Mouse (Mus musculus): ENCODE data around the gene Chrna7. TPM values are rescaled to one million over a fixed set of nuclear protein-coding genes. Genes with fewer than 3 reads are reported as not detected.
A peak's percentile ranks its signal among the peaks of the same experiment; 100 is the strongest.

The Chrna7 gene
- polyA plus RNA-seq, 1 experiment from 2014 or later, result 9.2 TPM

GRCm38 (mm10) chr7:63162272-63162864, 50.0 kb downstream of the Chrna7 start:
- H3K9me3 ChIP-seq, result no peaks in the 10 kb centered on the region
- no peaks in the 10 kb centered on the region for H3K36me3 ChIP-seq (replicated peaks)
- H3K4me3 ChIP-seq, result no peak overlapping the region
- H3K4me1 ChIP-seq, result peaks cover 4% of the 10 kb centered on the region
- H3K9ac ChIP-seq, result no peak overlapping the region
- no peak overlapping the region for H3K4me2 ChIP-seq
- 43% methylated on average over 7 of the region's 7 CpGs for WGBS
- peak; percentile 76 for ATAC-seq (replicated peaks)
- H3K27me3 ChIP-seq (replicated peaks), result no peaks in the 10 kb centered on the region
- no peak overlapping the region for H3K27ac ChIP-seq

- ATAC-seq (replicated peaks), result no peak
- H3K27ac ChIP-seq, result no peak overlapping the region
These were observed 59.1 kb downstream of the Chrna7 start for GRCm38 (mm10) chr7:63153239-63153638.

GRCm38 (mm10) chr7:63148740-63149139, 63.6 kb downstream of the Chrna7 start:
- no peaks in the 10 kb centered on the region for H3K36me3 ChIP-seq (replicated peaks)
- no peaks in the 10 kb centered on the region; the same call in 1 of the 2 replicates for H3K4me1 ChIP-seq
- WGBS, result 69% methylated on average over 3 of the region's 3 CpGs
- no peak overlapping the region for H3K9ac ChIP-seq
- no peak overlapping the region for H3K27ac ChIP-seq
- no peak overlapping the region for H3K4me3 ChIP-seq
- H3K4me2 ChIP-seq, result no peak overlapping the region
- H3K9me3 ChIP-seq, result no peaks in the 10 kb centered on the region
- H3K27me3 ChIP-seq (replicated peaks), result no peaks in the 10 kb centered on the region
- no peak for ATAC-seq (replicated peaks)

More at GRCm38 (mm10) chr7:63153239-63153638, 59.1 kb downstream of the Chrna7 start:
- Histone ChIP-seq H3K4me2 (no peak overlapping the region), H3K9ac (no peak overlapping the region), H3K4me1 (peaks cover 3% of the 10 kb centered on the region), H3K27me3 (replicated peaks) (no peaks in the 10 kb centered on the region), H3K36me3 (replicated peaks) (no peaks in the 10 kb centered on the region), H3K9me3 (no peaks in the 10 kb centered on the region), H3K4me3 (no peak overlapping the region)
- WGBS, result 66% methylated on average over 1 of the region's 1 CpGs

GRCm38 (mm10) chr7:63148321-63148720, 64.0 kb downstream of the Chrna7 start:
- Histone ChIP-seq H3K9me3 (no peaks in the 10 kb centered on the region), H3K27ac (no peak overlapping the region), H3K27me3 (replicated peaks) (no peaks in the 10 kb centered on the region), H3K36me3 (replicated peaks) (no peaks in the 10 kb centered on the region), H3K4me1 (no peaks in the 10 kb centered on the region), H3K4me2 (no peak overlapping the region), H3K4me3 (no peak overlapping the region), H3K9ac (no peak overlapping the region)
- ATAC-seq (replicated peaks), result no peak
- 80% methylated on average over 5 of the region's 5 CpGs for WGBS

- ATAC-seq (replicated peaks), result no peak
- WGBS, result 70% methylated on average over 2 of the region's 2 CpGs
- no peaks in the 10 kb centered on the region for H3K27me3 ChIP-seq (replicated peaks)
These were observed 89.8 kb downstream of the Chrna7 start for GRCm38 (mm10) chr7:63122547-63122946.

GRCm38 (mm10) chr7:63113671-63114070, 98.7 kb downstream of the Chrna7 start:
- H3K27ac ChIP-seq, result no peak overlapping the region
- H3K9ac ChIP-seq, result no peak overlapping the region
- no peaks in the 10 kb centered on the region for H3K4me1 ChIP-seq
- ATAC-seq (replicated peaks), result no peak
- no peaks in the 10 kb centered on the region for H3K9me3 ChIP-seq
- H3K4me3 ChIP-seq, result no peak overlapping the region
- no peaks in the 10 kb centered on the region for H3K36me3 ChIP-seq (replicated peaks)
- 8% methylated on average over 2 of the region's 2 CpGs for WGBS
- no peaks in the 10 kb centered on the region for H3K27me3 ChIP-seq (replicated peaks)
- H3K4me2 ChIP-seq, result no peak overlapping the region

More at GRCm38 (mm10) chr7:63122547-63122946, 89.8 kb downstream of the Chrna7 start:
- no peak overlapping the region for H3K9ac ChIP-seq
- H3K27ac ChIP-seq, result no peak overlapping the region
- no peaks in the 10 kb centered on the region for H3K4me1 ChIP-seq
- no peaks in the 10 kb centered on the region for H3K36me3 ChIP-seq (replicated peaks)
- H3K9me3 ChIP-seq, result no peaks in the 10 kb centered on the region
- no peak overlapping the region for H3K4me2 ChIP-seq
- H3K4me3 ChIP-seq, result no peak overlapping the region

GRCm38 (mm10) chr7:63113252-63113651, 99.1 kb downstream of the Chrna7 start:
- 86% methylated on average over 2 of the region's 2 CpGs for WGBS
- Histone ChIP-seq H3K4me3 (no peak overlapping the region), H3K27ac (no peak overlapping the region), H3K4me1 (no peaks in the 10 kb centered on the region), H3K4me2 (no peak overlapping the region), H3K36me3 (replicated peaks) (no peaks in the 10 kb centered on the region), H3K9me3 (no peaks in the 10 kb centered on the region), H3K27me3 (replicated peaks) (no peaks in the 10 kb centered on the region), H3K9ac (no peak overlapping the region)
- ATAC-seq (replicated peaks), result no peak

GRCm38 (mm10) chr7:63109348-63109747, 103.0 kb downstream of the Chrna7 start:
- no peak overlapping the region for H3K9ac ChIP-seq
- H3K27ac ChIP-seq, result no peak overlapping the region
- 87% methylated on average over 4 of the region's 4 CpGs for WGBS
- H3K4me3 ChIP-seq, result no peak overlapping the region
- H3K4me2 ChIP-seq, result no peak overlapping the region
- no peaks in the 10 kb centered on the region for H3K27me3 ChIP-seq (replicated peaks)
- H3K9me3 ChIP-seq, result no peaks in the 10 kb centered on the region
- no peaks in the 10 kb centered on the region for H3K36me3 ChIP-seq (replicated peaks)
- no peaks in the 10 kb centered on the region for H3K4me1 ChIP-seq
- ATAC-seq (replicated peaks), result no peak

- no peaks in the 10 kb centered on the region for H3K27me3 ChIP-seq (replicated peaks)
- H3K4me2 ChIP-seq, result no peak overlapping the region
- H3K27ac ChIP-seq, result no peak overlapping the region
- no peak overlapping the region for H3K9ac ChIP-seq
- H3K4me3 ChIP-seq, result no peak overlapping the region
- WGBS, result 88% methylated on average over 4 of the region's 4 CpGs
- no peaks in the 10 kb centered on the region for H3K36me3 ChIP-seq (replicated peaks)
- H3K4me1 ChIP-seq, result peaks cover 4% of the 10 kb centered on the region; the same call in 1 of the 2 replicates
- ATAC-seq (replicated peaks), result no peak
- no peaks in the 10 kb centered on the region for H3K9me3 ChIP-seq
These were observed 126.4 kb downstream of the Chrna7 start for GRCm38 (mm10) chr7:63085954-63086353.

GRCm38 (mm10) chr7:63084351-63085003, 127.9 kb downstream of the Chrna7 start:
- H3K4me2 ChIP-seq, result no peak overlapping the region
- H3K9ac ChIP-seq, result no peak overlapping the region
- no peaks in the 10 kb centered on the region for H3K9me3 ChIP-seq
- no peaks in the 10 kb centered on the region for H3K36me3 ChIP-seq (replicated peaks)
- H3K4me3 ChIP-seq, result no peak overlapping the region
- 0% methylated on average over 1 of the region's 1 CpGs for WGBS
- H3K4me1 ChIP-seq, result peaks cover 4% of the 10 kb centered on the region; the same call in 1 of the 2 replicates
- no peak overlapping the region for H3K27ac ChIP-seq
- peak; percentile 77; the same call in 1 of the 2 replicates for ATAC-seq (replicated peaks)
- H3K27me3 ChIP-seq (replicated peaks), result no peaks in the 10 kb centered on the region

- Histone ChIP-seq H3K27ac (no peak overlapping the region), H3K4me2 (no peak overlapping the region), H3K9ac (no peak overlapping the region), H3K4me3 (no peak overlapping the region), H3K36me3 (replicated peaks) (no peaks in the 10 kb centered on the region), H3K9me3 (no peaks in the 10 kb centered on the region), H3K4me1 (no peaks in the 10 kb centered on the region), H3K27me3 (replicated peaks) (no peaks in the 10 kb centered on the region)
- ATAC-seq (replicated peaks), result no peak
- 74% methylated on average over 2 of the region's 2 CpGs for WGBS
These were observed 151.4 kb downstream of the Chrna7 start for GRCm38 (mm10) chr7:63060996-63061395.

Measured in midbrain, embryonic 15.5 days (tissue).